ENCODE assay signal across 12 mouse cellular contexts in genomic region chr2:9641629-9642028, GRCm38 (mm10).
"Had no signal": no experiment of that assay in that cellular context is flagged by ENCODE, and none has a peak within 500 bp of the region (broad histone marks: within the 10 kb centered on the region; RNA-seq: fewer than 3 reads in every experiment).

No protein-coding gene starts in this region.

- H3K4me3 ChIP-seq: limb, embryonic 12.5 days; liver, embryonic 13.5 days; midbrain, embryonic 13.5 days had no signal

- H3K36me3 ChIP-seq: limb, embryonic 12.5 days; liver, embryonic 13.5 days; midbrain, embryonic 13.5 days had no signal

- H3K9ac ChIP-seq: limb, embryonic 12.5 days; liver, embryonic 13.5 days; liver, postnatal 0 days; midbrain, embryonic 13.5 days had no signal

- H3K27me3 ChIP-seq: liver, embryonic 13.5 days; midbrain, embryonic 13.5 days had no signal

- H3K4me2 ChIP-seq: limb, embryonic 12.5 days; liver, embryonic 13.5 days; midbrain, embryonic 13.5 days had no signal

- DNase-seq: kidney, adult 11 months; kidney, postnatal 25 days; layer of hippocampus, adult 9-11 months; layer of hippocampus, postnatal 36 days; liver; liver, embryonic 13.5 days; liver, postnatal 0 days; right cerebral cortex, postnatal 14 days; thymus, adult 18-20 months; thymus, postnatal 14 days had no signal

- H3K4me1 ChIP-seq: limb, embryonic 12.5 days; liver, embryonic 13.5 days had no signal

- ATAC-seq: liver, postnatal 0 days; midbrain, embryonic 13.5 days had no signal

- H3K27ac ChIP-seq: limb, embryonic 12.5 days; liver, embryonic 13.5 days; midbrain, embryonic 13.5 days had no signal

- H3K9me3 ChIP-seq: limb, embryonic 12.5 days; liver, embryonic 13.5 days; midbrain, embryonic 13.5 days had no signal
